Mouse (Mus musculus) liver, adult 2 months (tissue): ENCODE measurements around the gene Pde2a. TPM values are rescaled to one million over a fixed set of nuclear protein-coding genes. Genes with fewer than 3 reads are reported as not detected.
A peak's percentile ranks its signal among the peaks of the same experiment; 100 is the strongest.

Experiments used
- DNase-seq: peaks from one replicate; pipeline ENCODE4 v3.0.0-alpha.2; 2011; ENCODE audit warnings: low read depth, low spot score; ENCODE audit errors: extremely low read depth
- H3K27ac ChIP-seq: fragments of 200-500 bp; replicated peaks from 2 replicates; pipeline ENCODE4 v1.5.1; 2012; ENCODE audit warnings: low read depth, mild to moderate bottlenecking, control low read depth, inconsistent platforms, low read length; ENCODE audit not compliant: insufficient read depth
- H3K27me3 ChIP-seq: fragments of 200-500 bp; 2 replicates; pipeline ENCODE4 v1.6.1; 2012; ENCODE audit warnings: mild to moderate bottlenecking, moderate library complexity, low read length, inconsistent platforms; ENCODE audit not compliant: control insufficient read depth, insufficient read depth
- H3K36me3 ChIP-seq: fragments of 200-500 bp; 2 replicates; pipeline ENCODE4 v1.6.1; 2012; ENCODE audit warnings: low read length, inconsistent platforms; ENCODE audit not compliant: control insufficient read depth, insufficient read depth
- H3K4me1 ChIP-seq: fragments of 200-500 bp; 2 replicates; pipeline ENCODE4 v1.6.1; 2011; ENCODE audit warnings: low read length; ENCODE audit not compliant: control insufficient read depth, insufficient read depth
- H3K4me3 ChIP-seq: fragments of 200-500 bp; 2 replicates; pipeline ENCODE4 v1.5.1; 2011; ENCODE audit warnings: low read depth, mild to moderate bottlenecking, control low read depth, low read length, moderate library complexity; ENCODE audit not compliant: insufficient read depth
- H3K79me2 ChIP-seq: fragments of 200-500 bp; 2 replicates; pipeline ENCODE4 v1.6.1; 2012; ENCODE audit warnings: inconsistent platforms, mild to moderate bottlenecking, low read length, moderate library complexity; ENCODE audit not compliant: control insufficient read depth, insufficient read depth
- H3K9ac ChIP-seq: fragments of 200-500 bp; 2 replicates; pipeline ENCODE4 v1.6.1; 2012; ENCODE audit warnings: low read depth, mild to moderate bottlenecking, control low read depth, inconsistent platforms, low read length
- CTCF ChIP-seq: fragments of 200-500 bp; IDR thresholded peaks from 2 replicates; pipeline ENCODE4 v1.5.1; 2011; ENCODE audit warnings: low read depth, low read length, control low read depth
- POLR2A ChIP-seq: fragments of 200-500 bp; IDR thresholded peaks from 2 replicates; pipeline ENCODE4 v1.6.1; 2011; ENCODE audit warnings: low read length, control low read depth; ENCODE audit not compliant: insufficient read depth; ENCODE audit errors: extremely low read depth
- WGBS: fragments of 180-500 bp; shearing (Covaris S2); methylation state at CpG from one replicate; pipeline ENCODE4 v1.1.7; 2018; 5-methylcytosine and 5-hydroxymethylcytosine counted together
- polyA plus RNA-seq: library from polyadenylated mRNA; depleted of rRNA; stranded (reverse); fragments of >200 nt; gene quantifications from 2 replicates; pipeline ENCODE4 v1.2.3, GENCODE M21; 2012
- total RNA-seq: library from RNA; depleted of rRNA; stranded (reverse); fragments of >200 nt; gene quantifications from 2 replicates; pipeline ENCODE4 v1.2.3, GENCODE M21; 2014

Pde2a gene
- total and polyA plus RNA-seq, 2 experiments: 7.7 to 11.4 TPM

DNA sequence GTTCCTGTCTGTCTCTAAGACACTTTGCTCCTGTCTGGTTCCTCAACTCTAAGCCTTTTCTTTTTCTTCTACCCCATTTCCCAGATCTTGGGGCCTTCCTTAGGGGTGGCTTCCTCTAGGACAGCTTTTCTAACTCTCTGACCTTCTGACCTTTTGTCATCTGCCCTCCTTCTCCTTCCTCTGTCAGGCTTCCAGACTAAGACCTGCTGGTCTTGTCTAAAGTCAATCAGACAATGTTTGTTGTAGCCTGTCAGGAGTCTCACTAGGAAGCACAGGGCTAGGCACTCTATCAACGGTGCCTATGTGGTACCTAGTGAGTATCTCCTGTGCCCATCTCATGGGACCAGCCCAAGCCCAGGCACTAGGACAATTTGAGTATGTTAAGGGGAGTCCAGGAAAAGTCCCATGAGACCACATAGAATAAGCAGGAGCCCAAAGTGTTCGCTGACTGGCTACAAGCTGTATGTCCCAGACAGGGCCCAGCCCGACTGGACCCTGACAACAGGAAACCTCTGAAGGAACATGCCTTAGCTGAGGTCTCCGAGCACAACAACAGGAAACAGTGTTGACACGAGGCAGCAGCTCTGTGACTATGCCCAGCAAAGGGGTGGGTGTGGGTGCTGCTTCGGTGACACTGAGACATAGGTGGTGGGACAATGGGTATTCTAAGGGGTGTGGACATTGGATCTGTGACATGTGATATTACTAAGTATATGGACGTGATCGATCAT is 44.5 kb downstream of the Pde2a start:
- Histone ChIP-seq H3K36me3 (no peaks in the 10 kb centered on the region), H3K79me2 (no peaks in the 10 kb centered on the region), H3K9ac (no peak overlapping the region), H3K27ac (peak overlapping the region; percentile 73), H3K4me1 (peaks cover 4% of the 10 kb centered on the region), H3K4me3 (no peak overlapping the region), H3K27me3 (no peaks in the 10 kb centered on the region)
- DNase-seq: peak; percentile 19
- no peak for TF ChIP-seq POLR2A
- WGBS: 69% methylated on average over 8 of the region's 8 CpGs

GRCm38 (mm10) chr7:101466581-101467081 is 45.1 kb downstream of the Pde2a start:
- TF ChIP-seq CTCF (no peak), POLR2A (no peak)
- WGBS: 82% methylated on average over 6 of the region's 6 CpGs
- Histone ChIP-seq H3K4me3 (no peak overlapping the region), H3K4me1 (peaks cover 4% of the 10 kb centered on the region), H3K79me2 (no peaks in the 10 kb centered on the region), H3K27ac (0 out of 2 replicates have a peak overlapping the region, but pooled peaks have one; percentile 16), H3K9ac (no peak overlapping the region), H3K27me3 (no peaks in the 10 kb centered on the region), H3K36me3 (no peaks in the 10 kb centered on the region)
- DNase-seq: no peak

GRCm38 (mm10) chr7:101471423-101471822 is 49.9 kb downstream of the Pde2a start:
- TF ChIP-seq CTCF: no peak
- TF ChIP-seq POLR2A: no peak
- no peaks in the 10 kb centered on the region; the same call in 1 of the 2 replicates for H3K4me1 ChIP-seq
- no peaks in the 10 kb centered on the region for H3K27me3 ChIP-seq
- 91% methylated on average over 2 of the region's 2 CpGs for WGBS
- no peaks in the 10 kb centered on the region for H3K79me2 ChIP-seq
- H3K4me3 ChIP-seq: no peak overlapping the region
- no peaks in the 10 kb centered on the region for H3K36me3 ChIP-seq
- no peak overlapping the region for H3K27ac ChIP-seq
- DNase-seq: no peak
- no peak overlapping the region for H3K9ac ChIP-seq

GRCm38 (mm10) chr7:101471968-101472480 is 50.5 kb downstream of the Pde2a start:
- no peaks in the 10 kb centered on the region; the same call in 1 of the 2 replicates for H3K4me1 ChIP-seq

DNA sequence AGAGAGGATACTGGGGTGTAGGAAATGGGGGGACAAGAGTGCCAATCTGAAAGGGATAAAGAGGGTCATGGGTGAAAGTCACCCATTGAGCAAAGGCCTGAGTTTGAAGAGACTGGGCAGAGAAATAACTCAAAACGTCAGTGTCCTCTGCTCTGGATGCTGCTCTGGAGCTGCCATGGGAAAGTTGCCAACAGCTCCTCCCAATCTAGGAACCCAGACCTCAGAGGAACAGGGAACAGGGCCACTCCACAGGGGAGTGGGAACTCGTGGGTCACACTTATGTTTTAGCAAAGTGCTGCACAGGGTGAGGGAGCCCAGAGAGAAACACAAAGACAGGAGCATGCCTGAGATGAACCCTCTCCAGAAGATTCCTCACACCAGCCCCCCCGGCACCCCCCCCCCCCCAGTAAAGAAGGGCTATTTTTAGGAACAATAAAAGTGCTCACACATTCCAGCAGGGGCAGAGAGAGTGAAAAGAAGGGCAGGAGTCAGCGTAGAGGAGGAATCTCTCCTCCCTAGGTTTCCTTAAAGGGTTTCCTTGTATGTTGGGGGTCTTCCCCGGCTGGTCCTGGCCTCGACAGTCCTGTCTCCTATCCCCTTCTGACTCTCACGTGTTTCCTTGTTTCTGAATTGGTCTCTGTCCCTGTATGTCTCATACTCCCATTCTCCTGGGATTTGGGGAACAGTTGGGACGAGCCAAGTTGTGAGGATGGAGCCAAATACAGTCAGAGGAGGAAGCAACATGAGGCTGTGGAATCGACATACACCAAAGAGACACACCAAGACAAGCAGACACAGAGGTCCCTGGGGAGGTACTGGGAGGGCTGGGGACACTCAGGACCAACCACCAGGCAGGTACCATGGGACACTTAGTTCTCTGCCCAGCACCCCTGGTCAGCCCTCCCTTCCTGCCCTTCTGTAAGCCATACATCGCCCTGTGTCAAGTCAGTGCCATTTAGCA is 51.4 kb downstream of the Pde2a start:
- Histone ChIP-seq H3K79me2 (no peaks in the 10 kb centered on the region), H3K4me3 (no peak overlapping the region), H3K27ac (no peak overlapping the region), H3K9ac (no peak overlapping the region), H3K4me1 (no peaks in the 10 kb centered on the region; the same call in 1 of the 2 replicates), H3K27me3 (no peaks in the 10 kb centered on the region), H3K36me3 (no peaks in the 10 kb centered on the region)
- WGBS: 44% methylated on average over 10 of the region's 10 CpGs
- DNase-seq: no peak
- no peak for TF ChIP-seq CTCF
- TF ChIP-seq POLR2A: no peak

More at GRCm38 (mm10) chr7:101471968-101472480, 50.5 kb downstream of the Pde2a start:
- TF ChIP-seq CTCF: no peak
- TF ChIP-seq POLR2A: no peak
- WGBS: 74% methylated on average over 3 of the region's 3 CpGs
- no peak overlapping the region for H3K9ac ChIP-seq
- H3K27ac ChIP-seq: no peak overlapping the region
- H3K27me3 ChIP-seq: no peaks in the 10 kb centered on the region
- no peak for DNase-seq
- H3K36me3 ChIP-seq: no peaks in the 10 kb centered on the region
- H3K4me3 ChIP-seq: no peak overlapping the region
- no peaks in the 10 kb centered on the region for H3K79me2 ChIP-seq
